Comparison of ENCODE assay signal across 8 mouse cellular contexts in the genomic region with DNA sequence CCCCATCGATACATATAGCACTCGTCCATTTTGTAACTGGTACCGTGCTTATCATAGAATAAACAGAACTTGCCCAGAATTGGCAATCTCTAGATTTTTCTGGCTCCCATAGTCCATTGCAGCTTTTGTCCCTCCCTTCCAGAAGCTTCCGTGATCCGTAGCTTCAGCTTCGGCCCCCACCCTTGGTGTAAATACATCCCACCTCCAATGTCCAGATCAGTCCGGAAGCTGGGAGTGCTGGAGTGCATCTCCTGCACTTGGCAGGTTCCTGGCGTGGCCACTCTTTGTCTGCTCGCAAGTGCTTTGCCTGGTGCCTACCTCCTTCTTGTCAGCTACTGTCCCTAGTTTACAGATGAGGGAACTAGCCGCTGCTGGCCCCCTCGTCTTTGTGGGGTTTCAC. TPM values are rescaled to one million over a fixed set of nuclear protein-coding genes. Genes with fewer than 3 reads are reported as not detected.
A peak's percentile ranks its signal among the peaks of the same experiment; 100 is the strongest.
DNase-seq lines count a peak whose midpoint lies in the region; ATAC-seq and TF ChIP-seq lines count a peak whose summit lies in the region.

No protein-coding gene starts in this region.

- no peaks in the 10 kb centered on the region for H3K27me3 ChIP-seq in cerebellum, adult 2 months (ENCODE audit: control insufficient read depth, insufficient read depth, low read length)
- peaks cover 21% of the 10 kb centered on the region; the same call in 1 of the 2 replicates for H3K27me3 ChIP-seq in forebrain, embryonic 13.5 days
- no peaks in the 10 kb centered on the region for H3K27me3 ChIP-seq in hindbrain, postnatal 0 days (ENCODE audit: insufficient read depth, low read length)
- no peaks in the 10 kb centered on the region for H3K27me3 ChIP-seq in midbrain, embryonic 11.5 days (ENCODE audit: control insufficient read depth, insufficient read depth, low read length)

- peak overlapping the region; percentile 40 for H3K9ac ChIP-seq in forebrain, embryonic 13.5 days
- 0 out of 2 replicates have a peak overlapping the region, but pooled peaks have one; percentile 10 for H3K9ac ChIP-seq in hindbrain, postnatal 0 days (replicated peaks; ENCODE audit: low read length)
- no peak overlapping the region for H3K9ac ChIP-seq in midbrain, embryonic 11.5 days (ENCODE audit: low read length)

- no peak for ATAC-seq in forebrain, embryonic 13.5 days
- ATAC-seq in hindbrain, postnatal 0 days = no peak
- no peak for ATAC-seq in midbrain, embryonic 11.5 days (ENCODE audit: low FRiP score)

- 0 out of 2 replicates have a peak overlapping the region, but pooled peaks have one; percentile 7 for H3K27ac ChIP-seq in cerebellum, adult 2 months (ENCODE audit: insufficient read depth, low read length)
- H3K27ac ChIP-seq in forebrain, embryonic 13.5 days = peak overlapping the region; percentile 87
- H3K27ac ChIP-seq in hindbrain, postnatal 0 days = peak overlapping the region; percentile 71
- peak overlapping the region; percentile 59; the same call in 1 of the 2 replicates for H3K27ac ChIP-seq in midbrain, embryonic 11.5 days (ENCODE audit: low read depth, low read length)

- no peak for TF ChIP-seq POLR2A in cerebellum, adult 2 months (IDR thresholded peaks at IDR 0.05; ENCODE audit: borderline replicate concordance, insufficient read depth, low read length)

- H3K4me1 ChIP-seq in cerebellum, adult 2 months (ENCODE audit: control insufficient read depth, insufficient read depth, low read length) = no peaks in the 10 kb centered on the region
- peaks cover 32% of the 10 kb centered on the region for H3K4me1 ChIP-seq in forebrain, embryonic 13.5 days
- peaks cover 12% of the 10 kb centered on the region for H3K4me1 ChIP-seq in hindbrain, postnatal 0 days (ENCODE audit: insufficient read depth, low read length)
- H3K4me1 ChIP-seq in midbrain, embryonic 11.5 days (ENCODE audit: control insufficient read depth, insufficient read depth, low read length) = peaks cover 17% of the 10 kb centered on the region

- no peaks in the 10 kb centered on the region for H3K9me3 ChIP-seq in forebrain, embryonic 13.5 days (replicated peaks)
- H3K9me3 ChIP-seq in hindbrain, postnatal 0 days (ENCODE audit: low read length) = no peaks in the 10 kb centered on the region
- no peaks in the 10 kb centered on the region for H3K9me3 ChIP-seq in midbrain, embryonic 11.5 days (ENCODE audit: control insufficient read depth, low read length)

- 23% methylated on average over 11 of the region's 11 CpGs for WGBS in cerebellum, adult 2 months
- WGBS in forebrain, embryonic 13.5 days = 23% methylated on average over 11 of the region's 11 CpGs
- 21% methylated on average over 11 of the region's 11 CpGs for WGBS in hindbrain, postnatal 0 days
- 46% methylated on average over 11 of the region's 11 CpGs for WGBS in midbrain, embryonic 11.5 days

- H3K4me2 ChIP-seq in forebrain, embryonic 13.5 days = peak overlapping the region; percentile 22; the same call in 1 of the 2 replicates
- H3K4me2 ChIP-seq in hindbrain, postnatal 0 days (ENCODE audit: low read depth, low read length) = no peak overlapping the region
- H3K4me2 ChIP-seq in midbrain, embryonic 11.5 days = peak overlapping the region; percentile 23

- peaks cover 23% of the 10 kb centered on the region; the same call in 1 of the 2 replicates for H3K36me3 ChIP-seq in forebrain, embryonic 13.5 days (ENCODE audit: poor library complexity, severe bottlenecking)
- H3K36me3 ChIP-seq in hindbrain, postnatal 0 days (ENCODE audit: insufficient read depth, low read length) = peaks cover 15% of the 10 kb centered on the region
- no peaks in the 10 kb centered on the region for H3K36me3 ChIP-seq in midbrain, embryonic 11.5 days (ENCODE audit: control insufficient read depth, insufficient read depth, low read length)

- H3K4me3 ChIP-seq in cerebellum, adult 2 months (replicated peaks; ENCODE audit: insufficient read depth, low read depth, low read length) = no peak overlapping the region
- no peak overlapping the region for H3K4me3 ChIP-seq in forebrain, embryonic 13.5 days
- H3K4me3 ChIP-seq in hindbrain, postnatal 0 days (ENCODE audit: low read length) = no peak overlapping the region
- H3K4me3 ChIP-seq in midbrain, embryonic 11.5 days (ENCODE audit: low read depth, low read length) = no peak overlapping the region

- no peak for DNase-seq in cerebellum, adult 2 months
- DNase-seq in cerebellum, adult 9-10 months = no peak
- DNase-seq in hindbrain, postnatal 0 days (ENCODE audit: low spot score) = peak; percentile 20
- no peak for DNase-seq in midbrain, embryonic 11.5 days (ENCODE audit: low spot score, missing footprints)
- DNase-seq in thymus, postnatal 36 days = no peak
- no peak for DNase-seq in right cerebral cortex, postnatal 4 days
- DNase-seq in layer of hippocampus, adult 18-20 months (ENCODE audit: low spot score in 2 of 2) = no peak

- TF ChIP-seq CTCF in cerebellum, adult 2 months (IDR thresholded peaks at IDR 0.05; ENCODE audit: borderline replicate concordance, insufficient read depth, low read depth, low read length) = no peak
- TF ChIP-seq CTCF in hindbrain, postnatal 0 days (IDR thresholded peaks at IDR 0.05; ENCODE audit: low read depth) = no peak

RNA-seq across cellular contexts. Expression of gene Fam129b, which starts 32.9 kb away (rescaled TPM):
- 23.9 and 24.5 TPM in 2 replicates for polyA plus RNA-seq in cerebellum, adult 2 months (2012; rRNA removed)
- 21.1 and 23.7 TPM in 2 replicates for polyA plus RNA-seq in forebrain, embryonic 13.5 days (2015; fragmentation: Nextera tagmentation; extraction: Ambion mirVana)
- 49.8 and 52.7 TPM in 2 replicates for total RNA-seq in hindbrain, postnatal 0 days (2014; rRNA removed)
- 20.8 and 23.5 TPM in 2 replicates for polyA plus RNA-seq in hindbrain, postnatal 0 days (2015; fragmentation: Nextera tagmentation; extraction: Ambion mirVana)
- polyA plus RNA-seq in midbrain, embryonic 11.5 days (2014; fragmentation: Nextera tagmentation; extraction: Ambion mirVana) = 10.3 and 10.6 TPM in 2 replicates
- 10 to 100 TPM; 18.0 to 21.1 TPM for total RNA-seq in layer of hippocampus, adult 18-20 months (2021)

RNA-seq across cellular contexts. Expression of gene Rpl12, which starts 52.6 kb away (rescaled TPM):
- polyA plus RNA-seq in cerebellum, adult 2 months (2012; rRNA removed) = 257 and 289 TPM in 2 replicates
- 111 and 118 TPM in 2 replicates for polyA plus RNA-seq in forebrain, embryonic 13.5 days (2015; fragmentation: Nextera tagmentation; extraction: Ambion mirVana)
- 154 and 168 TPM in 2 replicates for total RNA-seq in hindbrain, postnatal 0 days (2014; rRNA removed)
- polyA plus RNA-seq in hindbrain, postnatal 0 days (2015; fragmentation: Nextera tagmentation; extraction: Ambion mirVana) = 92.2 and 101 TPM in 2 replicates
- 129 and 155 TPM in 2 replicates for polyA plus RNA-seq in midbrain, embryonic 11.5 days (2014; fragmentation: Nextera tagmentation; extraction: Ambion mirVana)
- total RNA-seq in layer of hippocampus, adult 18-20 months (2021) = 100 to 1,000 TPM in 1 of 2 experiments, 10 to 100 TPM in 1; 97.3 to 116 TPM

RNA-seq across cellular contexts. Expression of gene Lrsam1, which starts 52.6 kb away (rescaled TPM):
- polyA plus RNA-seq in cerebellum, adult 2 months (2012; rRNA removed) = 32.8 and 36.7 TPM in 2 replicates
- polyA plus RNA-seq in forebrain, embryonic 13.5 days (2015; fragmentation: Nextera tagmentation; extraction: Ambion mirVana) = 14.8 and 15.5 TPM in 2 replicates
- 37.9 and 50.0 TPM in 2 replicates for total RNA-seq in hindbrain, postnatal 0 days (2014; rRNA removed)
- 19.5 and 22.1 TPM in 2 replicates for polyA plus RNA-seq in hindbrain, postnatal 0 days (2015; fragmentation: Nextera tagmentation; extraction: Ambion mirVana)
- 9.2 and 9.3 TPM in 2 replicates for polyA plus RNA-seq in midbrain, embryonic 11.5 days (2014; fragmentation: Nextera tagmentation; extraction: Ambion mirVana)
- 10 to 100 TPM; 30.3 to 38.7 TPM for total RNA-seq in layer of hippocampus, adult 18-20 months (2021)

Comparison
In these comparisons a context has a peak if more than half of its experiments do, and no peak if none do; other contexts are left out.
1. H3K27ac ChIP-seq: peak in every context shown above with its lines; median percentile 87 in forebrain, embryonic 13.5 days; 71 in hindbrain, postnatal 0 days; 59 in midbrain, embryonic 11.5 days; 7 in cerebellum, adult 2 months.